Mouse (Mus musculus): ENCODE measurements around the gene Ugt1a9. TPM values are rescaled to one million over a fixed set of nuclear protein-coding genes. Genes with fewer than 3 reads are reported as not detected.
"Not testable (repeated sequence)": the region's sequence is repeated elsewhere in the genome, so short reads cannot be mapped to it uniquely, and the experiment has no call there.

The Ugt1a9 gene
- total RNA-seq, 4 experiments from 2014 or later = not detected

GRCm38 (mm10) chr1:88219054-88219453, 148.5 kb downstream of the Ugt1a9 start:
- peak; percentile 11 for DNase-seq (ENCODE audit: low spot score)

- DNase-seq (ENCODE audit: low spot score) = peak; percentile 11
Observed at GRCm38 (mm10) chr1:88220336-88220735, 149.7 kb downstream of the Ugt1a9 start.

- no peak for DNase-seq (ENCODE audit: low spot score)
Observed at GRCm38 (mm10) chr1:88222216-88222615, 151.6 kb downstream of the Ugt1a9 start.

- peak; percentile 6 for DNase-seq (ENCODE audit: low spot score)
Observed at GRCm38 (mm10) chr1:88223011-88223515, 152.5 kb downstream of the Ugt1a9 start.

- DNase-seq (ENCODE audit: low spot score) = peak; percentile 13
Observed at GRCm38 (mm10) chr1:88223591-88223990, 153.0 kb downstream of the Ugt1a9 start.

- DNase-seq (ENCODE audit: low spot score) = peak; percentile 27
Observed at GRCm38 (mm10) chr1:88224029-88224776, 153.6 kb downstream of the Ugt1a9 start.

GRCm38 (mm10) chr1:88225301-88225700, 154.7 kb downstream of the Ugt1a9 start:
- not testable (repeated sequence) for DNase-seq (ENCODE audit: low spot score)

- DNase-seq (ENCODE audit: low spot score) = no peak
Observed at GRCm38 (mm10) chr1:88225741-88226140, 155.1 kb downstream of the Ugt1a9 start.

GRCm38 (mm10) chr1:88226670-88227379, 156.2 kb downstream of the Ugt1a9 start, which contains the start of gene Mroh2a:
Gene Mroh2a (plus strand): TSS chr1:88226986.
- peak; percentile 60 for DNase-seq (ENCODE audit: low spot score)

GRCm38 (mm10) chr1:88227482-88227881, 156.9 kb downstream of the Ugt1a9 start:
- DNase-seq (ENCODE audit: low spot score) = no peak

GRCm38 (mm10) chr1:88228121-88228520, 157.5 kb downstream of the Ugt1a9 start:
- DNase-seq (ENCODE audit: low spot score) = no peak

- no peak for DNase-seq (ENCODE audit: low spot score)
Observed at GRCm38 (mm10) chr1:88229566-88229965, 159.0 kb downstream of the Ugt1a9 start.

- no peak for DNase-seq (ENCODE audit: low spot score)
Observed at GRCm38 (mm10) chr1:88229986-88230385, 159.4 kb downstream of the Ugt1a9 start.

- no peak for DNase-seq (ENCODE audit: low spot score)
Observed at GRCm38 (mm10) chr1:88230421-88230820, 159.8 kb downstream of the Ugt1a9 start.

- DNase-seq (ENCODE audit: low spot score) = no peak
Observed at GRCm38 (mm10) chr1:88230981-88231802, 160.6 kb downstream of the Ugt1a9 start.

GRCm38 (mm10) chr1:88231803-88232499, 161.4 kb downstream of the Ugt1a9 start:
- no peak for DNase-seq (ENCODE audit: low spot score)

- DNase-seq (ENCODE audit: low spot score) = no peak
Observed at GRCm38 (mm10) chr1:88232664-88233380, 162.2 kb downstream of the Ugt1a9 start.

- no peak for DNase-seq (ENCODE audit: low spot score)
Observed at GRCm38 (mm10) chr1:88233421-88234247, 163.0 kb downstream of the Ugt1a9 start.

- no peak for DNase-seq (ENCODE audit: low spot score)
Observed at GRCm38 (mm10) chr1:88234248-88234610, 163.6 kb downstream of the Ugt1a9 start.

- DNase-seq (ENCODE audit: low spot score) = no peak
Observed at GRCm38 (mm10) chr1:88234646-88235045, 164.0 kb downstream of the Ugt1a9 start.

Data from heart, adult 8-10 months (tissue).